Mouse (Mus musculus): ENCODE results near the gene Washc3.

Washc3 gene

DNA sequence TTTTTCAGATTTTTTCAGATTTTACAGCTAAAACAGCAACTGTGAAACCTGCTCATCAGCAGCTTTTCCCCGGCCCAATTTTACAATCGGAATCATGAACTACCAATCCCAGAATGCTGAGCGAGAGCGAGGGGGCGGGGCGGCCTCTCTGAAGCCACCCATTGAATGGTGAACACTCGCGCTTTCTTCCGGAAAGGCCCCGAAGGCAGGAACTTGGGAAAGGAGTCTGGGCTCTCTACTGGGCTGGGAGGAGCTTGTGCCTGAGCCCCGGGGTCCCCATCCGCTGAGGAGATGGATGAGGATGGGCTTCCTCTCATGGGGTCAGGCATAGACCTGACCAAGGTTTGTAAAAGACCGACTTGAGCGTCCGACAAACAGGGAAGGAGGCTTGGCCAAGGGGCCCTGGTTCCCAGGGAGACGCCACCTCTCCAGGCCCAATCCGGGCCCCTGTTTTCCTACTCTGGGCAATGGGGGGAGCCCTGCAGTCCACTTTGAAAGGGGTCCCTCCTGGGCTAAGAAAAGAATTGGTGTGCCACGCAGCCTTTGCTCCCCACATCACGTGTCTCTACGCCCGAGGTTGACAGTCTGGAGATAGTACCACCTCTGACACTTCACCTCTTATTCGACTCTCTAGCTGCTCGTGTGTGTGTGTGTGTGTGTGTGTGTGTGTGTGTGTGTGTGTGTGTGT is at the start of gene Washc3:
Washc3 (plus strand) TSS at position 143 of the 688 bp plus-strand sequence.
- DNase-seq (ENCODE audit: low read depth, low spot score) = peak; percentile 96

- DNase-seq (ENCODE audit: low read depth, low spot score) = peak; percentile 43
Measured at GRCm38 (mm10) chr10:88151658-88152057, 49.2 kb upstream of the Washc3 start.

DNA sequence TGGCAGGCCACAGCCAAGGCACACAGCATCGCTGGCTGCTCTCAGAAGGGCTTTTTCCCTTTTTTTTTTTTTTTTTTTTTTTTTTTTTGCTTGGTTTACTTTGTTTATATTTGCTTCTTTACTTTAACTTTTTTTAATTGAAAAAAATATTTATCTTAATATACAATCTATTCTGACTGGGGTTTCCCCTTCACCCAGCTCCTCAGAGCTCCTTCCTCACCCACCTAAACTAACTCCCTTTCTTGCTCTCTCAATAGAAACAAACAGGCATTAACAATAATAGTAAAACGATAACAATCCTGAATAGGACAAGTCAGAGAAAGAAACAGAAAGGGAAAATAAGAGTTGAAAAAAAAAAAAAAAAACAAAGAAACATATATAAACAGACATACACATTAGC is 38.8 kb upstream of the Washc3 start:
- DNase-seq (ENCODE audit: low read depth, low spot score) = no peak

- no peak for DNase-seq (ENCODE audit: low read depth, low spot score)
Measured at GRCm38 (mm10) chr10:88162676-88163075, 38.2 kb upstream of the Washc3 start.

GRCm38 (mm10) chr10:88166158-88166557 is 34.7 kb upstream of the Washc3 start:
- DNase-seq (ENCODE audit: low read depth, low spot score) = no peak

DNA sequence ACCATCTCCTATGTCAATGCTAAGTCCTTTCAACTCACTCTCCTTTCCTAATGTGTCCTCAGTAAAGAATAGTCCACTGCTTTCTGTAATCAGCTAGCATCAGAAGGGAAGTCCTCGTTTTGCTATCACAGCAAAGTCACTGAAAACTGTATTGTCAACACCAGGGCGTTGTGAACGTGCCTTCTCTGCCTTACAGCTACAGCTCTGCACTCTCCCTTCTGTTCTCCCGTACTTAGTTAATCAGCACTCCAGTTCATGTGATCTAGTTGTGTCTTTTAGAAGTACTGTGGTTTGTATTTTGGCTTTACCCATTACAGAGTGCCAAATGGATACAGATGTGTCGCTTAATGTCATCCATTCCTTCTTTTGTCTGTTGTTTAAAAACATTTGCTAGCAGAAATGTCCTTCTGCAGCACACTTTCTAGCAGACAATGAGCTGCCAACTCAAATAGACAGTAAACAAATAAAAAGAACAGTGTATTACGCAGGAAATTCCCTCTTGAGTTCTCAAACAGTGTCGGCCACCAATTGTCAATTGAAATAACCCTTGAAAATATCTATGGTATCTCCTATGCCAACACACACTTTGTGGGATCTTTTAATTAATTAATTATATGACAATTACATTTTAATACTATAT is 33.3 kb upstream of the Washc3 start:
- no peak for DNase-seq (ENCODE audit: low read depth, low spot score)

DNA sequence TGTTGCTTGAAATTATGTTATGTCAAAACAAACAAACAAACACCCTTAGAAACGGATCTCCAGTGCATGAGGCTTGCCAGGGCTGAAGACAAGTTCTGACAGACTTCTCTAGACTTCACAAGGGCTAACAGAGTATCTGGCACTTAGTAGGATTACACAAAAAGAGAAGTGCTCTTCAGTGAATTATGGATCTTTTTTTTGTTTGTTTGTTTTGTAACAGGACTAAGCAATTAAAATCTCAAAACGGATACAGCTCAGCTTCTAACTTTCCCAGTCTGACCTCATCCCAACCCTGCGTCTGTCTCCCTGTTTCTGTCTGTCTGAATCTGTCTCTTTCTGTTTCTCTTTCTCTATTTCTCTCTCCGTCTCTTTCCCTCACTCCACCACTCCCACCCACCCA is 352 bp upstream of the Washc3 start:
- no peak for DNase-seq (ENCODE audit: low read depth, low spot score)

- no peak for DNase-seq (ENCODE audit: low read depth, low spot score)
Measured at GRCm38 (mm10) chr10:88201650-88202049, 757 bp downstream of the Washc3 start.

GRCm38 (mm10) chr10:88202581-88202980 is 1.7 kb downstream of the Washc3 start:
- DNase-seq (ENCODE audit: low read depth, low spot score) = no peak

DNA sequence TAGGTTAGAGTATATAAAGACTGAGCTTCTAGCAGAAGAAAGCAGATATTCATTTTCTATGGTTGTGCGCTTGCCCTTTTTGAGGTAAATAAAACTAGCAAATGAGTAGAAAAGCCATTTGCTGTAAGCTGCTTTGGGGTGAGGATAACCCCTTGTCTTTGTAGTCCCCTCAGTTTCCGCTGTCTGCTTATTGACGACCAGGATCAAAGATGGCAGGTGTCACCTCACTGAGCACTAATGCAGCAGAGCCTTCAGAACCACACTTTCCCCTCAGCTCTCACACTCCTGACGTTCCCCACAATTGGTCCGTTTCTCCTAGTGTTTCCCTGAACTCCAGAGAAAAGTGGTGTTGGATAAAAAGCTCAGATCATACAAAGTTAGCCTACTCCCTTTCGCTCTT is 2.3 kb downstream of the Washc3 start:
- DNase-seq (ENCODE audit: low read depth, low spot score) = no peak

- peak; percentile 24 for DNase-seq (ENCODE audit: low read depth, low spot score)
Measured at GRCm38 (mm10) chr10:88212644-88213043, 11.8 kb downstream of the Washc3 start.

GRCm38 (mm10) chr10:88214800-88215514 is 14.1 kb downstream of the Washc3 start:
- no peak for DNase-seq (ENCODE audit: low read depth, low spot score)

- no peak for DNase-seq (ENCODE audit: low read depth, low spot score)
Measured at GRCm38 (mm10) chr10:88218161-88218560, 17.3 kb downstream of the Washc3 start.

- DNase-seq (ENCODE audit: low read depth, low spot score) = no peak
Measured at GRCm38 (mm10) chr10:88221718-88222117, 20.8 kb downstream of the Washc3 start.

- peak; percentile 11 for DNase-seq (ENCODE audit: low read depth, low spot score)
Measured at GRCm38 (mm10) chr10:88225421-88225820, 24.5 kb downstream of the Washc3 start.

DNA sequence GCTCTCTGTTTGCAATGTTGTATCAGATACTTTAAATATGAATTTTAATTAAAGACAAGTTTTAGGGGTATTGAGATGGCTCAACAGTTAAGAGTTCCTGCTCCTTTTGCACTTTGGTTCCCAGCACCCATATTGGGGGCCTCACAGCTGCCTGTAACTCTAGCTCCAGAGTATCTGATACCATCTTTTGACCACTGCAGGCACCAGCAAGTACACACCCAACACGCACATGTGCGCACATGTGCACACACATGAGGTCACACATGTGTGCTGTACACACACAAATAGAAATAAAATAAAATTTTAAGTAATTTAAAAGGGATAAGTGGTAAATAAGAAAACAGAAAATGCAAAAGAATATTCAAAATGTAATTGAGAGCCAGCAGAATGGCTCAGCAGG is 27.1 kb downstream of the Washc3 start:
- DNase-seq (ENCODE audit: low read depth, low spot score) = no peak

DNA sequence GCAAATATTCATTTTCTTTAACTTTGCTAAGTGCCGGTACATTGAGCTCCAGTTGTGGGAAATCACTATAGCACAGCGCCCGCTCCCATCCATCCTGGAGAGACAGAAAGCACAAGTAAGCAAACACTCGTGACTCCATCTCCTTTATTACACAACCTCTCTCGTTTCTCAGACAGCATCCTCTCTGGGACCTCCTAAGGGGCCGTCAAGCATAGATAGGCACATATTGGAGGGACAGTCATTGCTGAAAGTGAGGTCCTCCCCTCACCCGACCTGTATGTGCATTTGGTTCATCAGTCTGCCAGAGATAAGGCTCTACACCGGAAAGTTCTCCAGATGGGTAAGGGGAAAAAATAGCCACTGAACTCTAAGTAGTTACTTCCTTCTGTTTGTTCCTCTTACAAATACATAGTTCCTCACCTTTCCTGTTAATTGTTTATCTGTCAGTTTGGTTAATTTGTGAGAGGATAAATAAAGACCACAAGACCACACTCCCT is 27.7 kb downstream of the Washc3 start:
- DNase-seq (ENCODE audit: low read depth, low spot score) = no peak

DNA sequence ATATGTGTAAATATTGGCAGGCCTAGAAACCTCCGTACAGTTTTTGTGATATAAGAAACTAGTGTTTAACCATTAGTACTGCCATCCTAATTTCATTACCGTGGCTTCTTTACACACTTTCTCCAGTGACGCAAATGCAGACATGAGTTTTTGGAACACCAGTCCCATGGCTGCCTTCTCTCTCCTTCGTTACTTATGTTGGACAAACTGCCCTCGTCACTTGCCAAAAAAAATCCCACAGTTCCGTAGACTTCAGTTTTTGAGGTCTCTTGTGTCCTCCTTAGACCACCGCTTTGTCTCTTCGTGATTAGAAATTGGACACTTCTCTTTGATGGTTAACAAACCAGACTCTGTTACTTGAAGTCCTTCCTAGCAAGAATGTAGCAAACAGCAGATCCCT is 30.8 kb downstream of the Washc3 start:
- DNase-seq (ENCODE audit: low read depth, low spot score) = no peak

DNA sequence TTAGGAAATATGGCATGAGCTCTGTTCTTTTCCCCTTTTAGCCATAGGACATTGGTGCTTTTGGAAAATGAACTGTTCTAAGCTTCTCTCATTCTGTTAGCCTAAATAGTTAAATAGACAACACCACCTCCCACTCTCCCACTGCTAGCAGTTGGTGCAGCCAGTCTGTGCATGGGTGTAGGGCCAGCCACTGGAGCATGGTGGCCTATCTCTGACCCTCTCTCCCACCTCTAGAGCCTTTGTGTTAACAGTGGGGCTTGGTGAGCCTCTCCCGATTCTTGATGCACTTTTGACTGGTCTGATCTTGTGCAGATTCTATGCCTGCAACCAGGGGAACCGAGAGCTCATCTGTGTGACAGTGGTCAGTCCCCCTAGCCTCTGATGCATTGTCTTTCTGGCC is 31.9 kb downstream of the Washc3 start:
- no peak for DNase-seq (ENCODE audit: low read depth, low spot score)

GRCm38 (mm10) chr10:88244681-88245080 is 43.8 kb downstream of the Washc3 start:
- no peak for DNase-seq (ENCODE audit: low read depth, low spot score)

DNA sequence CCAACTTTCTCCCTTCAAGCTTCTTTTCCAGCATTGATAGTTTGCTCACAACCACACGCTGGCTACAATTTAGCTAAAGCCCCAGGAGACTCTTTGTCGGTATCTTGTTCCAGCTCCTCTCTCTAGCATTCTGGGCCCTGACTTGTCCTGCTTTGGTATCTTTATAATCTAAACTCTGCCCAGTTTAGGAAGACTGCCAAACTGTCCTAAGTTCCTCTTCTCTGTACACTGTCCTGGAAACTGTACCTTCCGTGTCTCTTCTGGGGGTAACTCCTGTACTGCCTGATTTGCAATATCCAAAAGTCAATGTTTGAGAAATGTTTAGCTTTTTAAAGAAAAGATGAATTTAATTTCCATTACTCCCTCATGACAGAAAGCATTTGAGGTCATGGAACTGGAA is 49.4 kb downstream of the Washc3 start:
- DNase-seq (ENCODE audit: low read depth, low spot score) = no peak

DNA sequence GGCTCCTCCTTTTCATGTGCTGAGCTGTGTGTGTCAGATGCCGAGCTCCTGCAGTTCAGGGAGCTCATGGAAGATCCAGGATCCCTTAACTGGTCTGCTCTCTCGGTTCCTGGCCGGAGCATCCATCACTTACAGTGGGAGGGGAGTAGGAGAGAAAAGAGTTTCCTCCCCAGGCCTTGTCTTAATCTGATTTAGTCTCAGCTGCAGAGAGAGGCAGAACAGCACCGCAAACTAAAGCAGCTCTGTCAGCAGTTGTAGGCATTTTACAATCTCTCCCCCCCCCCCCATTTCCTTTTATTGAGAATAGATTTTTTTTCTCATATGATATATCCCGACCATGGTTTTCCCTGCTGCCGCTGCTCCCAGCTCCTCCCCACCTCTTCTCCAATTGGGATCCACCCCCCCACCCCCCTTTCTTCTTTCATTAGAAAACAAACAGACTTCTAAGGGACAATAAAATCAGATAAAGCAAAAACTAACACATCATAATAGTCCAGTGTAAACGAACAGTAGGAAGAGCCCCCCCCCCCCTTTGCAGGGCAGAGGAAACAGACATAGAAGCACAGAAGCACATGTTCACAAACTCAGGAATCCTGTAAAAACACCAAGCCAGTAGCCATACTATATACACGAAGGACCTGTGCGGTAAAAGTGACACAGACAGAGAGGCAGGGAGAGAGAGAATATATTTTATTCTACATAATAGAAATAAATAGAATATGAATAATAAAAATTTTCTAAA is 51.4 kb downstream of the Washc3 start:
- no peak for DNase-seq (ENCODE audit: low read depth, low spot score)
